Mouse (Mus musculus) lung, embryonic 14.5 days (tissue): Measurements from ENCODE around the gene Rnf208. TPM values are rescaled to one million over a fixed set of nuclear protein-coding genes. Genes with fewer than 3 reads are reported as not detected.
A peak's percentile ranks its signal among the peaks of the same experiment; 100 is the strongest.

Experiments used
- ATAC-seq: fragments of 200-750 bp; cut with Nextera tagmentation; 2 replicates; pipeline ENCODE4 v1.8.0; 2017; ENCODE audit warnings: mild to moderate bottlenecking, moderate TSS enrichment, moderate library complexity; ENCODE audit not compliant: insufficient read depth
- DNase-seq: peaks from one replicate; pipeline ENCODE4 v3.0.0-alpha.2; 2015
- H3K27ac ChIP-seq: fragments of 300-500 bp; sonication (generic); 2 replicates; pipeline ENCODE4 v1.5.1; 2014; ENCODE audit warnings: low read depth, mild to moderate bottlenecking, moderate library complexity
- H3K27me3 ChIP-seq: fragments of 300-500 bp; sonication (generic); 2 replicates; pipeline ENCODE4 v1.6.1; 2014; ENCODE audit warnings: low read length, control low read depth; ENCODE audit not compliant: insufficient read depth
- H3K36me3 ChIP-seq: fragments of 300-500 bp; sonication (generic); 2 replicates; pipeline ENCODE4 v1.6.1; 2014; ENCODE audit warnings: control low read depth; ENCODE audit not compliant: insufficient read depth
- H3K4me1 ChIP-seq: fragments of 300-500 bp; sonication (generic); 2 replicates; pipeline ENCODE4 v1.6.1; 2014; ENCODE audit warnings: antibody characterized with exemption, control low read depth; ENCODE audit not compliant: insufficient read depth
- H3K4me2 ChIP-seq: fragments of 300-500 bp; sonication (generic); 2 replicates; pipeline ENCODE4 v1.6.1; 2014; ENCODE audit warnings: mild to moderate bottlenecking
- H3K4me3 ChIP-seq: fragments of 300-500 bp; sonication (generic); 2 replicates; pipeline ENCODE4 v1.5.1; 2014; ENCODE audit warnings: low read depth, low read length
- H3K9ac ChIP-seq: fragments of 300-500 bp; sonication (generic); 2 replicates; pipeline ENCODE4 v1.6.1; 2014
- H3K9me3 ChIP-seq: fragments of 300-500 bp; sonication (generic); 2 replicates; pipeline ENCODE4 v1.6.1; 2016; ENCODE audit warnings: low read depth, low read length, control low read depth
- CTCF ChIP-seq: IDR thresholded peaks from 2 replicates; pipeline ENCODE4 v1.5.1; 2016; ENCODE audit warnings: antibody characterized with exemption, low read depth
- WGBS: fragments of 180-500 bp; shearing (Covaris S2); extraction: QIAGEN DNeasy Blood & Tissue Kit; methylation state at CpG from one replicate; pipeline ENCODE4 v1.1.7; 2014; 5-methylcytosine and 5-hydroxymethylcytosine counted together
- polyA plus RNA-seq: library from polyadenylated mRNA; unstranded; fragments of >200 nt; fragmentation: Nextera tagmentation; extraction: Ambion mirVana; gene quantifications from 2 replicates; pipeline ENCODE4 v1.2.1, GENCODE M21; 2014

Rnf208 gene
- polyA plus RNA-seq, 1 experiment from 2014 or later, result 9.9 TPM

- TF ChIP-seq CTCF, result no peak
- Histone ChIP-seq H3K4me2 (peak within 1 kb of the TSS; percentile 19; the same call in 1 of the 2 replicates), H3K36me3 (peaks cover 17% of the 10 kb centered on the region), H3K27me3 (peaks cover 58% of the 10 kb centered on the region), H3K4me1 (0 out of 2 replicates have a peak, but pooled peaks cover 2% of the 10 kb centered on the region), H3K27ac (no peak within 1 kb of the TSS), H3K9me3 (no peaks in the 10 kb centered on the region), H3K9ac (no peak within 1 kb of the TSS), H3K4me3 (peak within 1 kb of the TSS; percentile 12; the same call in 1 of the 2 replicates)
- WGBS, result 12% methylated on average over 11 of the region's 11 CpGs
- no peak for ATAC-seq
- no peak for DNase-seq
Measured at GRCm38 (mm10) chr2:25289651-25290050, 47.6 kb downstream of the Rnf208 start, which contains the start of gene Lrrc26. Gene Lrrc26 (plus strand): TSS chr2:25289915.

- no peak overlapping the region for H3K9ac ChIP-seq
- H3K27ac ChIP-seq, result no peak overlapping the region
- DNase-seq, result no peak
- peak overlapping the region; percentile 12; the same call in 1 of the 2 replicates for H3K4me3 ChIP-seq
- WGBS, result 3% methylated on average over 54 of the region's 54 CpGs
- no peaks in the 10 kb centered on the region for H3K9me3 ChIP-seq
- peaks cover 11% of the 10 kb centered on the region for H3K36me3 ChIP-seq
- TF ChIP-seq CTCF, result no peak
- 0 out of 2 replicates have a peak, but pooled peaks cover 2% of the 10 kb centered on the region for H3K4me1 ChIP-seq
- no peak for ATAC-seq
- peaks cover 58% of the 10 kb centered on the region for H3K27me3 ChIP-seq
- peak overlapping the region; percentile 19; the same call in 1 of the 2 replicates for H3K4me2 ChIP-seq
Measured at GRCm38 (mm10) chr2:25290101-25290815, 48.2 kb downstream of the Rnf208 start.

- H3K9me3 ChIP-seq, result no peaks in the 10 kb centered on the region
- H3K9ac ChIP-seq, result no peak overlapping the region
- H3K4me3 ChIP-seq, result no peak overlapping the region; the same call in 1 of the 2 replicates
- 0% methylated on average over 18 of the region's 18 CpGs for WGBS
- H3K27ac ChIP-seq, result no peak overlapping the region
- no peak for TF ChIP-seq CTCF
- peaks cover 6% of the 10 kb centered on the region for H3K36me3 ChIP-seq
- DNase-seq (no peak), ATAC-seq (no peak)
- H3K4me2 ChIP-seq, result peak overlapping the region; percentile 19; the same call in 1 of the 2 replicates
- H3K27me3 ChIP-seq, result peaks cover 58% of the 10 kb centered on the region
- 0 out of 2 replicates have a peak, but pooled peaks cover 2% of the 10 kb centered on the region for H3K4me1 ChIP-seq
Measured at GRCm38 (mm10) chr2:25290816-25291130, 48.7 kb downstream of the Rnf208 start.

GRCm38 (mm10) chr2:25291184-25292053 is 49.4 kb downstream of the Rnf208 start:
- ATAC-seq, result no peak; the same call in 1 of the 2 replicates
- Histone ChIP-seq H3K27me3 (peaks cover 58% of the 10 kb centered on the region), H3K27ac (no peak overlapping the region), H3K36me3 (no peaks in the 10 kb centered on the region), H3K9ac (peak overlapping the region; percentile 6; the same call in 1 of the 2 replicates), H3K4me1 (0 out of 2 replicates have a peak, but pooled peaks cover 2% of the 10 kb centered on the region), H3K4me3 (peak overlapping the region; percentile 32), H3K4me2 (peak overlapping the region; percentile 56; the same call in 1 of the 2 replicates), H3K9me3 (no peaks in the 10 kb centered on the region)
- WGBS, result 7% methylated on average over 31 of the region's 32 CpGs
- TF ChIP-seq CTCF, result no peak
- no peak for DNase-seq

GRCm38 (mm10) chr2:25292054-25292544 is 50.0 kb downstream of the Rnf208 start:
- Histone ChIP-seq H3K27ac (no peak overlapping the region), H3K9me3 (no peaks in the 10 kb centered on the region), H3K4me2 (peak overlapping the region; percentile 56), H3K36me3 (no peaks in the 10 kb centered on the region), H3K9ac (peak overlapping the region; percentile 6; the same call in 1 of the 2 replicates), H3K27me3 (peaks cover 63% of the 10 kb centered on the region), H3K4me1 (0 out of 2 replicates have a peak, but pooled peaks cover 2% of the 10 kb centered on the region), H3K4me3 (peak overlapping the region; percentile 32)
- peak; percentile 24 for DNase-seq
- WGBS, result 4% methylated on average over 29 of the region's 43 CpGs
- no peak for TF ChIP-seq CTCF
- no peak; the same call in 1 of the 2 replicates for ATAC-seq

GRCm38 (mm10) chr2:25292856-25293255 is 50.8 kb downstream of the Rnf208 start:
- no peak overlapping the region for H3K27ac ChIP-seq
- 0% methylated on average over 1 of the region's 1 CpGs for WGBS
- H3K36me3 ChIP-seq, result no peaks in the 10 kb centered on the region
- peak; percentile 88 for TF ChIP-seq CTCF
- H3K27me3 ChIP-seq, result peaks cover 65% of the 10 kb centered on the region
- no peak overlapping the region for H3K9ac ChIP-seq
- H3K4me1 ChIP-seq, result no peaks in the 10 kb centered on the region
- no peaks in the 10 kb centered on the region for H3K9me3 ChIP-seq
- no peak overlapping the region for H3K4me2 ChIP-seq
- DNase-seq (peak; percentile 86), ATAC-seq (peak; percentile 46; the same call in 1 of the 2 replicates)
- no peak overlapping the region; the same call in 1 of the 2 replicates for H3K4me3 ChIP-seq
